Mouse (Mus musculus) T-helper 1 cell (primary cell): ENCODE measurements around the gene Rhoc.
"Not testable (repeated sequence)": the region's sequence is repeated elsewhere in the genome, so short reads cannot be mapped to it uniquely, and the experiment has no call there.

Experiments
- in situ Hi-C: fragments of 300-600 bp; cut with MboI, MseI; formaldehyde crosslinking; loops from one replicate; pipeline ENCODE4 v1.15.1; 2025; ENCODE audit warnings: high pct_unique_total_duplicates

Gene Rhoc

GRCm38 (mm10) chr3:104783971-104784500 is 4.1 kb upstream of the Rhoc start:
- in situ Hi-C loops: no loop called here

DNA sequence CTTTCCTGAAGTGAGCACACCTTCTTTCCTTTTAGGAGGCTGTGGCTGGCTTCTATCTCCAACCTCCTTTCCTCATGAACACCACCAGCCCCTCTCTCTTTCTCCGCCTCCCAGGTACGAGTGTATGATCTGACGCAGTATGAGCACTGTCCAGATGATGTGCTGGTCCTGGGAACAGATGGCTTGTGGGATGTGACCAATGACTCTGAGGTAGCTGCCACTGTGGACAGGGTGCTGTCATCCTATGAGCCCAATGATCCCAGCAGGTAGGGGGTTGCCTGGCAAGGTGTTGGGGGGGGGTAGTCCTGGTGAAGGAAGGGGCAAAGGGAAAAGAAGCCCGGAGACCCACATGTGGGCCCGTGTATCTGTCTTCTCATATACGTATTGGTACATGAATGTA is 2.9 kb upstream of the Rhoc start:
- in situ Hi-C loops: no loop called here

DNA sequence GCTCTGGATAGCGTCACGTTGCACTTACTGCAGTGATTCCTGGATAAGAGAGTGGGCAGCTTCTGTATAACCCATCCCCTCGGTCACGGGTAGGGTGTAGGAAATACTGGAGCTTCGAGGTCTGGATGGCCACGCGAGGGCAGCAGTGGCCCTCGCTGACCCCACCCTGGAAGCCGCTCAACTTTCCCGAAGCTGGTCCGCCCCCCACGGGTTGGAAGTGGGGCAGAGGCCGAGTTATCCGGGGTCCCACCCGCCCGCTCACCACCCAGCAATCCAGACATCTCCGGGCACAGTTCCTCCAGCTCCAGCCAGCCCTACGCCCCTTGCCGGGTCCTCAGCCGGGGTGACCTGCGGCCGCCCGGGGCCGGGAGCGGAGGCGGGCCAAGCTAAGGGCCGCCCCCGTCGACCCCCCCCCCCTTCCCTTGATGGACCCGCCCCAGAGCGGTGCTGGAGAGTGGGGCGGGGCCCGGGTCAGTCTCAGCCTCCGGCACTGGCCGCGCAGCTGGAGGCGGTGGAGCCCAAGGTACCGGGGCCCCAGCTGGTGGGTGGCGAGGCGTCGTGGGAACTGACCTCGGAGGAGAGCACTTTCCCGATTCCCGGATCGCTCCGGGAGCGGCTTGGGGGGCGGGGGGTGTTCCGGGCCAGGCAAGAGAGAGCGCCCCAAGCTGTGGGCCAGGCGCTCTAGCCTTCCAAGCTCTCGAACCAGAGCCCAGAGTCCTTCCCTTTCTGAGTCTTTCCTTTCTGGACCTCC is 561 bp downstream of the Rhoc start:
- in situ Hi-C loops: no loop called here

DNA sequence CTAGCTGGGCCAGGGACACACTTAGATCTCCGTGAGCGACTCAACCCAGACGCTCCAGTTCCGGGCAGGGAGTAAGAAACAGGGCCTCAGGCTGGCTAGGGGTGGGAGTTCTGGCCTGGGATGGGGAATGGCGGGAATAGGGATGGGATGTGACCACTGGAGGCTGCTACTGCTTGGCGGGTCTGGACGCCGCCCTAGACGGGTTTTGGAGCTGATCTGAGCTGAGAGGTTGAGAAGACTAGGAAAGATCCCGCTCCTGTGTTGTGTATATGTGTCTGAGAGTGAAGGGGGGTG is 1.1 kb downstream of the Rhoc start:
- in situ Hi-C loops: no loop called here

DNA sequence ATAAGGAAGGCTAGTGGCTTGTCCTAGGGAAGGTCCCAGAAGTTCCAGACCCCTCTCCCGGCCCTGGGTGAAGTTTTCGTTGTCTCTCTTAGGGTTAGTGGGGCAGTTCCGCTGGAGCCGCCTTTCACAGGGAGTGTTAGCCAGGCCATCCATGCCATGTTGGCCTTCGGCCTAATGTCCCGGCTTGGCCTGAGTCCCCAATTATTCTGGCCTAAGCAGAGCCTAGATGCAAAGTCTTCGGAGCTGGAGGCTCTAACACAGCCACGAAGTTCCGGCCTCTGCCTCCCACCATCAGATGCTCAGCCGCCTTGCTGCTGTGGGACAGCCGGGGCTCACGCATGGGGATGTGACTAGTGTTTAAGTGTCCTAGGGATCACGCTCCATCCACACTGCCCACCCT is 1.6 kb downstream of the Rhoc start:
- in situ Hi-C loops: no loop called here

GRCm38 (mm10) chr3:104790401-104790937 is 2.3 kb downstream of the Rhoc start:
- in situ Hi-C loops: no loop called here

GRCm38 (mm10) chr3:104791017-104791416 is 2.8 kb downstream of the Rhoc start:
- in situ Hi-C loops: no loop called here

GRCm38 (mm10) chr3:104791671-104792070 is 3.5 kb downstream of the Rhoc start:
- in situ Hi-C loops: no loop called here

DNA sequence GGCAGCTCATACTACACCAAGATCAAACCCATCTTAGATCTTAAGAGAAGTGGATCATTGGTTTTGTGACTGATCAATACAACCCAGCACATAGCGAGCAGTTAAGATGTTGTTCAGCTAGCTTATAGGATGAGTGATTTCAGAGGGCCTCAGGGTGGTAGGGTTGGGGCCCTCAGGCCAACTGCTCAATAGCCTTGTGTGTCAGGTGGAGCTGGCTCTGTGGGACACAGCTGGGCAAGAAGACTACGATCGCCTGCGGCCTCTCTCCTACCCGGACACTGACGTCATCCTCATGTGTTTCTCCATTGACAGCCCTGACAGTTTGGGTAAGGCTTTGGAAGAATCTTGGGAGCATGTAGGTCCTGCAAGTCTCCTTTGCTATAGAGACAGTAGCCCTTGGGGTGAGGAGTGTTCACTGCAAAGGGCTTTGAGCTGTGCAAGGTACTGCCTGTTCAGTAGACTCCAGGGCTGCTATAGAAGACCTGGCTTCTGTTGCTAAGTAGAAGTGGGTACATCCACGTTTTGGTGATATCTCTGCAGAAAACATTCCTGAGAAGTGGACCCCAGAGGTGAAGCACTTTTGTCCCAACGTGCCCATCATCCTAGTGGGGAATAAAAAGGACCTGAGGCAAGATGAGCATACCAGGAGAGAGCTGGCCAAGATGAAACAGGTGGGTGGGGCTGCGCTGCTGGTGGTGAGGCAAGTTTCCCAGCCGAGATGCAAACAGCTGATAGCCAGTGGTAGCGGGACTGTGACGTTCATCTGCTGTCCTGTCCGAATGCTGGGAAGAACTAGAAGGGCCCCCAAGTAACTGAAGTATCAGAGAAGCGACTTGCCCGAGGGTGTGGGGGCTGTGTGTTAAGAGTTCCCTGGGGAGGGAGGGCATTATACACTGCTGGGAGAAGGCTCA is 4.4 kb downstream of the Rhoc start:
- in situ Hi-C loops: no loop called here

- in situ Hi-C loops: no loop called here
Observed at GRCm38 (mm10) chr3:104793871-104794828, 6.0 kb downstream of the Rhoc start.

GRCm38 (mm10) chr3:104794953-104795470 is 6.8 kb downstream of the Rhoc start:
- in situ Hi-C loops: no loop called here

DNA sequence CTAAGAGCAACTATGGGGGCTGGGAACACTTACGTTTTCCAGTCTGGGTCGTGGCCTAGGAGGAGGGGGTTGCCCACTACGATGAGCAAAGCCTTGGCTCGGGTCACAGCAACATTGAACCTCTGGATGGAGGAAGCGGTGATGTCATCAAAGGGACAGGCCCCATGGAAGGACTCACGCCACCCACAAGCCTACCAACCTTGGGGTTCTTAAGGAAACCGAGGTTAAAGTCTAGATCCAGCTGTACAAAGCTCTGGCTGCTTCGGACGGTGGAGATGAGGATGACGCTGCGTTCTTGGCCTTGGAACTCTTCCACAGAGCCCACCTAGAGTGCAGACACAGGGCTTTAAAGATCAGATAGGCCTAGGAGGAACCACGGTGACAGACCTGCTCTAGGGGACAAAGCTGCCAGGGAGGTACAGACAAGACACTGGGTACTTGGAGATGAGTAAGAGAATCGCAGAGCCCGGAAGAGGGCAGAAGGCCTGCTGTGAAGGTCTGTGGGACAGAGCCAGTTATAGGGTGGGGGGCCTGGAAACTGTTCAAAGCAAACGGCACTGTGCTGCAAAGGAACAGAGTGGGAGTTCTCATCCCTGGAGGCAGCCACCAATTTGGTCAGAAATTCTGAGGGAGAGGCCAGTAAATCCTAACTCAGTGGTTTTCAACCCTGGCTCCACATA is 7.6 kb downstream of the Rhoc start:
- in situ Hi-C loops: no loop called here

DNA sequence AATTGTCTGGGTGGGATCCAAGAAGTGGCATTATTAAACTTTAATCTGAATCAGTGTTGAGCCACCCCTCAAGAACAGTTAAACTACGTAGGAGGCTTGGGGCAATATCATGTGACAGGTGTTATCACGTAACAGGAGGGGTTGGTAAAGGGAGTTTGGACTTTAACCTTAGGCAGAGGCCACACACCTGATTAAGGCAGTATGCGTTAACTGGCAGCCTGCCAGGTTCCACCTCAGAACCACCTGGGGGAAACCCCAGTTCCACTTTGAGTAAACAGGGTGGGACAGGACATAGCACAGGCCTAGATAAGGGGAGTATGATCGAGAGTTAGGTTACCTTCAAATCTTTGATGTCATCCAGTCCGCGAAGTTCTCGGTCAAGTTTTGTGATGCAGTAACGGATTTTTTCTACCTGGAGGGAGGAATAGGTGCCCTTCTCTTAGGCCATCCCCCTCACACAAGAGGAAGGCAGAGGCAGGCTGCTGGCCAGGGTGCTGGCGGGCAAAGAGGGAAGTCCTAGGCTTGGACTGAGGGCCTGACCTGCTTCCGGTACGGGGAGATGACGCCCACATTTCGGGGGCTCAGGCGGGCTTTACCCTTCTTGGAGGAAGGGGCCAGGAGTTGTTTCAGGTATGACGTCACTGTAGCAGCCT is 8.4 kb downstream of the Rhoc start:
- in situ Hi-C loops: no loop called here

DNA sequence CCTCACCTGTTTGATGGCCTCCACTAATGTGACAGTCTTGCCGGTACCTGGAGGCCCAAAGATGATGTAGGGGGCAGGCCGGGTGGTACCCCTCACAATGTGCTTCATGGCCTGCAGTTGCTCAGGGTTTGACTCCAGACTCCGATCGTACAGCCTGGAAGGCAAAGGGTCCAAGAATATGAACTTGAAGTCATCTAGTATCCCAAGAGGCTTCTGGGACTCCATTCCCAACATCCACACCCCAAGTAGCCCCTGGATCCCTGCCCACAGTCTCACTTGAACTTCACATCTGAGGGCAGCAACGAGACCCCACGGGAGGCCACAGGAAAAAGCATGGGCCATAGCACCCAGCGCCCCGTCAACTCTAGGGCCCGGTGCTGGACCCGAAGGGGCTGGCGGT is 12.5 kb downstream of the Rhoc start:
- in situ Hi-C loops: no loop called here

- in situ Hi-C loops: no loop called here
Observed at GRCm38 (mm10) chr3:104801481-104801880, 13.3 kb downstream of the Rhoc start.

DNA sequence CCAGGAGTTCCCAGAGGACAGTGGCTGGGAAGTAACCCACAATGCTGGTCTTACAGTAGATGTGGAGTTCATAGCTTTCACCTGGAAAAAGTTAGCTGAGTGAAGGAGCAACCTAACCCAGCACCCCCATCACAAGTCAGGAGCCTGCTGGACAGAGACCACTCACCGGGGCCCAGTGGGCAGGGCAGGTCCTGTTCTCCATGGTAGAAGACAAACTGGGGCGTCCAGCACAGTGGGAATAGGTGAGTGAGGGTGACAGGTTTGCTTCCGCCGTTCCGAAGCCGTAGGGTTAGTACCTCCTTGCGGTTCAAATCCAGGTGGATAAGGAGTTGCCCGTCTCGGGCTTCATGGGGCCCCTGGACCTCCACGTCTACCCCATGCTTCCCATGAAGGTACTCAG is 16.1 kb downstream of the Rhoc start:
- in situ Hi-C loops: no loop called here

GRCm38 (mm10) chr3:104805539-104805938 is 17.4 kb downstream of the Rhoc start:
- in situ Hi-C loops: no loop called here

- in situ Hi-C loops: no loop called here
Observed at GRCm38 (mm10) chr3:104811752-104812151, 23.6 kb downstream of the Rhoc start.

GRCm38 (mm10) chr3:104812254-104812653 is 24.1 kb downstream of the Rhoc start:
- in situ Hi-C loops: no loop called here

- in situ Hi-C loops: not testable (repeated sequence)
Observed at GRCm38 (mm10) chr3:104813227-104813626, 25.1 kb downstream of the Rhoc start.
